Mouse (Mus musculus) limb, embryonic 12.5 days (tissue): ENCODE measurements around the gene Zfp26. TPM values are rescaled to one million over a fixed set of nuclear protein-coding genes. Genes with fewer than 3 reads are reported as not detected.

Experiments
- ATAC-seq: fragments of 200-750 bp; cut with Nextera tagmentation; 2 replicates; pipeline ENCODE4 v1.8.0; 2017; ENCODE audit warnings: low read depth, moderate TSS enrichment; ENCODE audit not compliant: insufficient number of reproducible peaks, insufficient read depth, low FRiP score, low TSS enrichment
- H3K27ac ChIP-seq: fragments of 300-500 bp; sonication (generic); 2 replicates; pipeline ENCODE4 v1.5.1; 2016; ENCODE audit warnings: mild to moderate bottlenecking, moderate library complexity
- H3K27me3 ChIP-seq: fragments of 300-500 bp; sonication (generic); 2 replicates; pipeline ENCODE4 v1.6.1; 2016; ENCODE audit warnings: mild to moderate bottlenecking, moderate library complexity
- H3K36me3 ChIP-seq: fragments of 300-500 bp; sonication (generic); 2 replicates; pipeline ENCODE4 v1.6.1; 2016; ENCODE audit warnings: mild to moderate bottlenecking, moderate library complexity
- H3K4me1 ChIP-seq: fragments of 300-500 bp; sonication (generic); replicated peaks from 2 replicates; pipeline ENCODE4 v1.6.1; 2016
- H3K4me2 ChIP-seq: fragments of 300-500 bp; sonication (generic); 2 replicates; pipeline ENCODE4 v1.6.1; 2016; ENCODE audit warnings: mild to moderate bottlenecking, moderate library complexity
- H3K4me3 ChIP-seq: fragments of 300-500 bp; sonication (generic); replicated peaks from 2 replicates; pipeline ENCODE4 v1.5.1; 2016; ENCODE audit warnings: mild to moderate bottlenecking
- H3K9ac ChIP-seq: fragments of 300-500 bp; sonication (generic); replicated peaks from 2 replicates; pipeline ENCODE4 v1.6.1; 2016; ENCODE audit warnings: mild to moderate bottlenecking, moderate library complexity
- H3K9me3 ChIP-seq: fragments of 300-500 bp; sonication (generic); 2 replicates; pipeline ENCODE4 v1.6.1; 2016; ENCODE audit warnings: mild to moderate bottlenecking, moderate library complexity
- WGBS: fragments of 180-500 bp; shearing (Covaris S2); methylation state at CpG from one replicate; pipeline ENCODE4 v1.1.7; 2016; 5-methylcytosine and 5-hydroxymethylcytosine counted together
- polyA plus RNA-seq: library from polyadenylated mRNA; unstranded; fragments of >200 nt; fragmentation: Nextera tagmentation; extraction: Ambion mirVana; gene quantifications from 2 replicates; pipeline ENCODE4 v1.2.1, GENCODE M21; 2016

Zfp26 gene
- 33.9 and 35.0 TPM in 2 replicates for polyA plus RNA-seq

- Histone ChIP-seq H3K9me3 (no peaks in the 10 kb centered on the region), H3K27ac (peak within 1 kb of the TSS; percentile 92), H3K4me1 (peaks cover 8% of the 10 kb centered on the region), H3K36me3 (peaks cover 30% of the 10 kb centered on the region), H3K27me3 (no peaks in the 10 kb centered on the region; the same call in 1 of the 2 replicates), H3K4me3 (peak within 1 kb of the TSS; percentile 81), H3K4me2 (peak within 1 kb of the TSS; percentile 82), H3K9ac (peak within 1 kb of the TSS; percentile 91)
- WGBS, result under 1% methylated on average over 48 of the region's 48 CpGs
- ATAC-seq, result peak; percentile 85
These were observed at the start of gene Zfp26 for GRCm38 (mm10) chr9:20459377-20460317. TSS of gene Zfp26 (minus strand) at chr9:20460162.

GRCm38 (mm10) chr9:20509676-20510075 is 49.7 kb upstream of the Zfp26 start:
- WGBS, result 80% methylated on average over 3 of the region's 3 CpGs
- no peak overlapping the region for H3K9ac ChIP-seq
- H3K4me1 ChIP-seq, result no peaks in the 10 kb centered on the region
- H3K4me3 ChIP-seq, result no peak overlapping the region
- H3K36me3 ChIP-seq, result peaks cover 85% of the 10 kb centered on the region
- no peaks in the 10 kb centered on the region for H3K27me3 ChIP-seq
- no peak overlapping the region for H3K4me2 ChIP-seq
- H3K27ac ChIP-seq, result no peak overlapping the region
- no peaks in the 10 kb centered on the region for H3K9me3 ChIP-seq
- ATAC-seq, result no peak

GRCm38 (mm10) chr9:20504801-20505200 is 44.8 kb upstream of the Zfp26 start:
- Histone ChIP-seq H3K27me3 (no peaks in the 10 kb centered on the region), H3K9me3 (no peaks in the 10 kb centered on the region), H3K4me3 (no peak overlapping the region), H3K4me1 (no peaks in the 10 kb centered on the region), H3K36me3 (peaks cover 85% of the 10 kb centered on the region), H3K9ac (no peak overlapping the region), H3K4me2 (no peak overlapping the region), H3K27ac (no peak overlapping the region)
- 91% methylated on average over 5 of the region's 5 CpGs for WGBS
- ATAC-seq, result no peak

- no peak for ATAC-seq
- Histone ChIP-seq H3K4me2 (peak overlapping the region; percentile 74), H3K27me3 (no peaks in the 10 kb centered on the region), H3K27ac (peak overlapping the region; percentile 97), H3K4me3 (peak overlapping the region; percentile 85), H3K9me3 (no peaks in the 10 kb centered on the region), H3K9ac (peak overlapping the region; percentile 86), H3K36me3 (peaks cover 36% of the 10 kb centered on the region), H3K4me1 (peaks cover 17% of the 10 kb centered on the region)
- WGBS, result 9% methylated on average over 9 of the region's 9 CpGs
These were observed 33.3 kb upstream of the Zfp26 start for GRCm38 (mm10) chr9:20493281-20493680.

- Histone ChIP-seq H3K4me3 (peak within 1 kb of the TSS; percentile 85), H3K36me3 (peaks cover 30% of the 10 kb centered on the region), H3K4me2 (peak within 1 kb of the TSS; percentile 74), H3K9ac (peak within 1 kb of the TSS; percentile 86), H3K27me3 (no peaks in the 10 kb centered on the region), H3K27ac (peak within 1 kb of the TSS; percentile 97), H3K4me1 (peaks cover 17% of the 10 kb centered on the region), H3K9me3 (no peaks in the 10 kb centered on the region)
- ATAC-seq, result peak; percentile 94
- under 1% methylated on average over 40 of the region's 40 CpGs for WGBS
These were observed 32.7 kb upstream of the Zfp26 start, which contains the start of gene Zfp426 for GRCm38 (mm10) chr9:20492527-20493233. TSS of gene Zfp426 (minus strand) at chr9:20492746.

- Histone ChIP-seq H3K36me3 (peaks cover 23% of the 10 kb centered on the region), H3K9me3 (no peaks in the 10 kb centered on the region), H3K4me3 (peak overlapping the region; percentile 85), H3K4me1 (peaks cover 17% of the 10 kb centered on the region), H3K9ac (peak overlapping the region; percentile 86), H3K4me2 (peak overlapping the region; percentile 74), H3K27me3 (no peaks in the 10 kb centered on the region), H3K27ac (peak overlapping the region; percentile 97)
- no peak for ATAC-seq
- WGBS, result 11% methylated on average over 20 of the region's 20 CpGs
These were observed 32.0 kb upstream of the Zfp26 start for GRCm38 (mm10) chr9:20491858-20492526.

- Histone ChIP-seq H3K27ac (no peak overlapping the region), H3K9ac (no peak overlapping the region), H3K4me2 (no peak overlapping the region), H3K9me3 (no peaks in the 10 kb centered on the region), H3K27me3 (no peaks in the 10 kb centered on the region), H3K4me3 (no peak overlapping the region), H3K4me1 (peaks cover 17% of the 10 kb centered on the region), H3K36me3 (peaks cover 30% of the 10 kb centered on the region)
- no peak for ATAC-seq
- 89% methylated on average over 5 of the region's 5 CpGs for WGBS
These were observed 29.6 kb upstream of the Zfp26 start for GRCm38 (mm10) chr9:20489536-20489935.

- 89% methylated on average over 5 of the region's 5 CpGs for WGBS
- no peak for ATAC-seq
- Histone ChIP-seq H3K4me3 (no peak overlapping the region), H3K36me3 (peaks cover 72% of the 10 kb centered on the region), H3K4me1 (no peaks in the 10 kb centered on the region), H3K27ac (no peak overlapping the region), H3K27me3 (no peaks in the 10 kb centered on the region), H3K4me2 (no peak overlapping the region), H3K9me3 (no peaks in the 10 kb centered on the region), H3K9ac (no peak overlapping the region)
These were observed 19.4 kb upstream of the Zfp26 start for GRCm38 (mm10) chr9:20479396-20479795.

GRCm38 (mm10) chr9:20476632-20477031 is 16.7 kb upstream of the Zfp26 start:
- H3K4me1 ChIP-seq, result no peaks in the 10 kb centered on the region
- no peaks in the 10 kb centered on the region for H3K9me3 ChIP-seq
- no peak overlapping the region for H3K27ac ChIP-seq
- no peak overlapping the region for H3K9ac ChIP-seq
- peaks cover 74% of the 10 kb centered on the region for H3K36me3 ChIP-seq
- WGBS, result 96% methylated on average over 1 of the region's 1 CpGs
- no peak for ATAC-seq
- H3K4me3 ChIP-seq, result no peak overlapping the region
- no peaks in the 10 kb centered on the region for H3K27me3 ChIP-seq
- no peak overlapping the region for H3K4me2 ChIP-seq

- Histone ChIP-seq H3K36me3 (peaks cover 33% of the 10 kb centered on the region), H3K9ac (no peak overlapping the region), H3K4me1 (no peaks in the 10 kb centered on the region), H3K27me3 (no peaks in the 10 kb centered on the region; the same call in 1 of the 2 replicates), H3K9me3 (peaks cover 17% of the 10 kb centered on the region), H3K4me2 (no peak overlapping the region), H3K27ac (no peak overlapping the region), H3K4me3 (no peak overlapping the region)
- ATAC-seq, result no peak
- 61% methylated on average over 7 of the region's 7 CpGs for WGBS
These were observed 6.9 kb upstream of the Zfp26 start for GRCm38 (mm10) chr9:20466761-20467442.
